Mouse (Mus musculus) 3T3-L1 (cell line): ENCODE data around the gene OR5BS1P.
A peak's percentile ranks its signal among the peaks of the same experiment; 100 is the strongest.
"Not testable (repeated sequence)": the region's sequence is repeated elsewhere in the genome, so short reads cannot be mapped to it uniquely, and the experiment has no call there.

Experiments
- DNase-seq: peaks from one replicate; pipeline ENCODE4 v3.0.0-alpha.2; 2015; ENCODE audit warnings: low read depth, low spot score

OR5BS1P gene

DNA sequence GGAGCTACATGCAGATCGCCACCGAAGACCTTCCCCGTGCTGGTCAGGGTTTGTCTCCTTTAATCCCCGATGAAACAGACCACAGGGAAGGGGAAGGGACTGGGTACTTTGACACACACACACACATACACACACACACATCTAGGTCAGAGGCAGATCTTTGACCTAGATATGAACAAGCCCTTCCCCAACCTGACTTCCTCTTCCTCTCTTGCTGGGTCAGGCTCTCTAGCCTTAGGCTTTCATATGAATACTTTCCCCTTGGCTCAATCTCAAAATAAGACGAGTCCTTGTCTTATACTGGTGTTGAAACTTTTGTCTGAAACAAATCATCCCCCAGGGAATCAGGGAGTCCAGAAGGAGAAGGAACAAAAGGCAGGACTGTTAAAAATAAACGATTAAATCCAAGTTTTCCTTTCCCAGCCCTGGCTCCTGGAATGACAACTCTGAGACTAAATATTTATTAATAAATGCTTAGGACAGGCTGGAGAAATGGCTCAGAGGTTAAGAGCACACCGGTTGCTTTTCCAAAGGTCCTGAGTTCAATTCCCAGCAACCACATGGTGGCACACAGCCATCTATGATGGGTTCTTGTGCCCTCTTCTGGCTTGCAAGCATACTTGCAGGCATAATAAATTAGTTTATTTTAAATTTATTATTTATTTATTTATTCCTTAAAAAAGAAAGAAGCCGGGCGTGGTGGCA lies 36.7 kb downstream of the OR5BS1P start:
- DNase-seq, result peak; percentile 65

DNA sequence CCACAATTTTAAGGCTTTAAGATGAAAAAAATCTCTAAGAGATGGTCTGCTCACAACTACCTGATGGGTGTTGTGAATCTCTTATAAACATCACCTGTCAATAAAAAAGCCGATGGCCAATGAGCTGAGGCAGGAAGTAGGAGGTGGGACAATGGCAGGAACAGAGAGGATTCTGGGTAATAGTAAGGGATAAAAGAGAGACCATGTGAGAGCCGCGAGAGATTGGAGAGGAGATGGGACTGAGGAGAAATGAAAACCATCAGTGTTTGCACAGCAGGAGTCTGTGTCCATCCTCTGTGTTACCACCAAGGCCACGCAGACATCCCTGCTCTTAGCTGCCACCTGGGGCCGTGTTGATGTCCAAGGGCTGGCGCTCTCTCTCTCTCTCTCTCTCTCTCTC lies 37.6 kb downstream of the OR5BS1P start:
- DNase-seq, result no peak

DNA sequence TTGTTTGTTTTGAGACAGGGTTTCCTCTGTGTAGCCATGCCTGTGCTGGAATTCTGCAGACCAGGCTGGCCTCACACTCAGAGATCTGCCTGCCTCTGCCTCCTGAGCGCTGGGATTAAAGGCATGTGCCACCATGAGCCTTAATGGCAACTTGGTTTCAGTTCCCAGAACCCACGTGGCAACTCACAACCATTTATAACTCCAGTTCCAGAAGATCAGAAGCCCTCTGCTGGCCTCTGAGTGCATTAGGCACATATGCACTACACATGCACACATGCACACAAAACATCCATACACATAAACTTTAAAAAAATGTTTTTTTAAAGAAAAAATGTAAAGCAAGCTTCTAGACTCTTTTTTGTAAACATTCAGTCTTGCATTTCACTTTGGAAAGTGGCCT lies 39.7 kb downstream of the OR5BS1P start:
- DNase-seq, result no peak

DNA sequence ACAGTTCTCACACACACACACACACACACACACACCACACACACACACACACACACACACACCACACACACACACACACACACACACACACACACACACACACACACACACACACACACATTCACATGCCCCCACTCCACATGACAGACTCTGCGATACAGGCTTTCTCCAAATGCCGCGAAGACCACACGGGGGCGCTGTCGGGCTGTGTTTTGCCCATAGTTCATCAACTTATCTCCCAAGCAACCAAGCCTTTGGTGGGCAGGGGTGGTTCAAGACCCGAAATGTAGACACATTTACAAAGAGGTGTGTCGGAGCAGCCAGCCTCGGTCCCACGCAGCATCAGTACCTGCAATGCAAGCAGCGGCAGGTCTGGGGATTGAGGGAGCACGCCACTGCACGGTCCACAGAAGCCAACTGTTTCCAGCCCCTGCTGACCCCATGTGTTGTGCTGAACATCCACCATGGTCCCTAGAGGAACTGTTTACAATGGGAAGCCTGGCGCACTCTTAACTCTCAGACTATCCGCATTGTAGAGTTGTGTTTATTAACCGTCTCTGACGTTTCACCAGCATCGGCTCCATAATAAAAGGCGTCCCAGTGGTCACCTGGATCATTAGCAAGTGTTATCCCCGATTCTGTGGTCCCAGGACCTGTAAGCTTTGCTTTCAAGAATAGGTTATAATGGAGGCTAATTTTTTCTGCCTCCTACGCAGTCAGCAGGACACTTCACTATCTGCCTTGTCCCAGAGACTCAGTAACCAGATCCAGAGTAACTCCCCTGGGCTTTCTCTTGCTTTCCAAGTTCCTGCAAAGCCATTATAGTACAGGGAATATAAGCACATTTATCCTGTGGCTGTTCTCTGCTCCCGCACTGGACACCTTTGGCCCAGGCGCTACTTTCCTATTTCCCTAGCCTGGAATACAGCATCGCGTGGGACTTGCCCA lies 41.0 kb downstream of the OR5BS1P start:
- DNase-seq, result peak; percentile 88

GRCm38 (mm10) chr15:98511386-98511928 lies 41.8 kb downstream of the OR5BS1P start:
- no peak for DNase-seq

GRCm38 (mm10) chr15:98512232-98512631 lies 42.5 kb downstream of the OR5BS1P start:
- no peak for DNase-seq

- peak; percentile 94 for DNase-seq
These were observed 43.2 kb downstream of the OR5BS1P start for GRCm38 (mm10) chr15:98512799-98513321.

DNA sequence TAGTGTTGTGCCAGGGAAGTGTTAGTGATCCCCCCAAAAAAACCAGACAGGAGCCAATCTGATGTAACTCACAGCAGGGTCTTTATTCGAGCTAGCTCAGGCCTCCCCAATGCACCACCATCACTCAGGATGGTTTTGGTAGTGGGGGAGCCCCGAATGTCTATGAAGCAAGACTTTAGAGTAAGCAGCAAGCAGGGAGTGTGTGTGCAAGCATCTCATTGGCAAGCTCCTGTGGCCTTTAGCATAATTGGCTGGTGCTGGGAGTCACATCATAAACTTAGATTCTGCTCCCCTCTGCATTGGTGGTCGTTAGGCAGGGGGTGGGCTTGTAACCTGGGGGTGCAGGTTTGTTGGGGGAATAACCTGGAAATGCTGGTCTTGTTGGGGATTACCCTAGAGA lies 44.0 kb downstream of the OR5BS1P start:
- peak; percentile 54 for DNase-seq

DNA sequence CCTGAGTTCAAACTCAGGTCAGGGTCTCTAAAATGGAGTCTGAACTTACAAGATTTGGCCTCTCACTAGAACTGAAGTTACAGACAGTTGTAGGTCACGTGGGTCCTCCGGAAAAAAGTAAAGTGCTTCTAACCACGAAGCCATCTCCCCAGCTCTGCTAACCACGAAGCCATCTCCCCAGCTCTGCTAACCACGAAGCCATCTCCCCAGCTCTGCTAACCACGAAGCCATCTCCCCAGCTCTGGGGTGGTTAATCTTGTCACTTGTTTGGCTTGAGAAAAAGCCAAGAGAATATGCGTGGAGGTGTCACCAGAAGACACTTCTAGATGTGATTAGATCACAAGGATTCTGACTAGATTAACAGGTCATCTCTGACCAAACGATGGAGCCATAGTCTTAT lies 44.5 kb downstream of the OR5BS1P start:
- DNase-seq, result no peak

- not testable (repeated sequence) for DNase-seq
These were observed 45.1 kb downstream of the OR5BS1P start for GRCm38 (mm10) chr15:98514845-98515244.

DNA sequence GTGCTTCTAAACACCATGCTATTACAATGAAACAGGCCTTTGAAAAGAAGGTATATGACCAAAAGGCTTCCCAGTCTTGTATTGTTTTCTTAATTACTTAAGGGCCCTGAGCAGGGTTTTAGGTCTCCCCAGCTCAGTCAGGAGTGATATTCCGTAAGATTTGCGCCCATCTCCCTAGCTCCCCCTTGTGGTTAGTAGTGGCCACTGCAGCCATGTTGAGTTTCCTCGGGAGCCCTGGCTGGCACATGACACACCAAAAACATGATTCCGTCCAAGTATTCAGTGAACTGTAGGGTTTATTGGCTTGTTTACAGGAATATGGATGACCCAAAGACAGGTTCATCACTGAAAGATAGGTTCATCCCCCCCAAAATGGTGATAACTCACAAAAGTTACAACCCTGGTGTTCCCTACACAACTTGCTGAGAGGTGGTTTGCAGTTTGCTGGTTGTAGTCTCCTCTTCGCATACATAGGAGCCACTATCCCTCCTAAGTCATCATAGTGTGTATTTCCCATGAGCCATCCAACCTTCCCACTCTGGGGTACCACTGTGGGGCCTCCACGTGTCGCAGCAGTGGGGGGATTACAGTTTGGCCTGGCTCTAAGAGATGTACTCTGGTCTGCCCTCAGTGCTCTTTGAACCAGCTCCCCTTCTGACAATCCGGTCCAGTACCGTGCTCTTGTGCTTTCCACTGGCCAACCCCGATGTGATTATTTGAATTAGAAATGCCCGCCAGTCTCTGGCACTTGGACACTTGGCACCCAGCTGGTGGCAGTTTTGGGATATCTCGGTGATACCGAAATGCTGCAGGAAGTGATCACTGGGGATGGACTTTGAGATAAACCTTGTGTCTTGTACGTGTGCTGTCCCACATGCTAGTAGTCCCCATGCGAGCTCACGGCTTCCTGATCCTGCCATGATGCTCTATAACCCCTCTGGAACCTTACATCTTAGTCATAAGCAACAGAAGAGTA lies 48.0 kb downstream of the OR5BS1P start:
- peak; percentile 81 for DNase-seq

DNA sequence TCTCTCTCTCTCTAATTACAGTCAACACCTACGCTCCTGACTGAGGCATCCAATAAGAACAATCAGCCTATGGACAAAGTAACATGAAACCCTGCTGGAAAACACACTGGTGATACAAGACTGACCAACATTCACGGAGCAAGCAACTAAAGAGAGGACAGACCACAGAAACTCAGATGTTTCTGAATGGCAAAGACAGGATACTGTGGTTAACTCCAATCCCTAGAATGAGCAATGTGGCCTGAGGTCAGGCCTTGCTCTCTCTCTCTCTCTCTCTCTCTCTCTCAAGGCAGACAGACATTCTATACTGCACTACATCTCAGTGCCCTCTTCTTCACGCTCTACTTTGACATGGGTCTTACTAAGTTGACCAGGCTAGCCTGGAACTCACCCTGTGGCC lies 51.5 kb downstream of the OR5BS1P start:
- DNase-seq, result peak; percentile 69

- peak; percentile 73 for DNase-seq
These were observed 56.4 kb downstream of the OR5BS1P start for GRCm38 (mm10) chr15:98526057-98526456.

GRCm38 (mm10) chr15:98527056-98527771 lies 57.5 kb downstream of the OR5BS1P start:
- peak; percentile 83 for DNase-seq

DNA sequence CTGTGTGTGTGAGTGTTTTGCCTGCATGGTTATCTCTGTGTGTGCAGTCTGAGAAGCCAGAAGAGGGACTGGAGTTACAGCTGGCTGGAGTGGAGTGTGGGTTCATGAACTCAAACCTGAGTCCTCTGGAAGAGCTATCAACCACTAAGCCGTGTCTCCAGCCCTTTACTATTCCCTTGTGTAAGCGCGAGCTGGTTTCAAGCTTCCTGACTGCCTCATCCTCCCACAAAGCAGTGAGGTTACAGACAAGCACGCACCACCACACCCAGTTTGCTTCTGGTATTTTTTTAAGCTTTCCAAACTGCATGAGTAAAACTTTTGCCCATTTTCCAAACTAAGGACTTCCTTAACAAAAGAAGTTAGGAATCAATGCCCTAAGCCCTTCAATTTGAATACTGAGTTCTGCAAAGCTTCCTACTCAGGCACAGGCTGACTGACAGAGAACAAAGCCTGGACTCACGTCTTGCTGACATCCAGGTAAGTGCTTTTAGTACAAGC lies 58.4 kb downstream of the OR5BS1P start:
- DNase-seq, result peak; percentile 83
